Mouse (Mus musculus): Measurements from ENCODE around the gene Ccnf. TPM values are rescaled to one million over a fixed set of nuclear protein-coding genes. Genes with fewer than 3 reads are reported as not detected.

The Ccnf gene
- polyA plus RNA-seq, 1 experiment from 2014 or later, result 93.7 TPM

Small RNA genes lying within 50 kb of the gene (microRNA-seq; reads per million reads assigned to microRNA genes)
- 1.8 reads per million for gene Mir5134
- 2.1 reads per million for gene Mir6965

Other genes starting within 250 kb of the Ccnf start
- not detected in 2 replicates for gene Prss27, start 213.3 kb downstream of the Ccnf start, polyA plus RNA-seq (2016; fragmentation: Nextera tagmentation; extraction: Ambion mirVana)
- gene Kctd5, start 178.0 kb downstream of the Ccnf start, polyA plus RNA-seq (2016; fragmentation: Nextera tagmentation; extraction: Ambion mirVana), result 27.7 and 29.1 TPM in 2 replicates
- gene Pdpk1, start 100.6 kb downstream of the Ccnf start, polyA plus RNA-seq (2016; fragmentation: Nextera tagmentation; extraction: Ambion mirVana), result 31.4 and 34.9 TPM in 2 replicates
- 20.9 and 22.7 TPM in 2 replicates for gene Amdhd2, start 87.7 kb downstream of the Ccnf start, polyA plus RNA-seq (2016; fragmentation: Nextera tagmentation; extraction: Ambion mirVana)
- 371 and 388 TPM in 2 replicates for gene Atp6v0c, start 81.8 kb downstream of the Ccnf start, polyA plus RNA-seq (2016; fragmentation: Nextera tagmentation; extraction: Ambion mirVana)
- 11.1 and 11.9 TPM in 2 replicates for gene Tbc1d24, start 45.9 kb downstream of the Ccnf start, polyA plus RNA-seq (2016; fragmentation: Nextera tagmentation; extraction: Ambion mirVana)
- gene Ntn3, start 42.0 kb downstream of the Ccnf start, polyA plus RNA-seq (2016; fragmentation: Nextera tagmentation; extraction: Ambion mirVana), result 2.1 and 2.7 TPM in 2 replicates
- gene Tedc2, start 30.6 kb downstream of the Ccnf start, polyA plus RNA-seq (2016; fragmentation: Nextera tagmentation; extraction: Ambion mirVana), result 12.3 and 12.6 TPM in 2 replicates
- gene Abca17, start 99.6 kb upstream of the Ccnf start, polyA plus RNA-seq (2016; fragmentation: Nextera tagmentation; extraction: Ambion mirVana), result not detected in 2 replicates
- gene Abca3, start 100.5 kb upstream of the Ccnf start, polyA plus RNA-seq (2016; fragmentation: Nextera tagmentation; extraction: Ambion mirVana), result 21.1 and 22.6 TPM in 2 replicates
- 195 and 204 TPM in 2 replicates for gene Rnps1, start 163.1 kb upstream of the Ccnf start, polyA plus RNA-seq (2016; fragmentation: Nextera tagmentation; extraction: Ambion mirVana)
- gene Eci1, start 175.2 kb upstream of the Ccnf start, polyA plus RNA-seq (2016; fragmentation: Nextera tagmentation; extraction: Ambion mirVana), result 92.1 and 100 TPM in 2 replicates
- gene Dnase1l2, start 191.6 kb upstream of the Ccnf start, polyA plus RNA-seq (2016; fragmentation: Nextera tagmentation; extraction: Ambion mirVana), result 0.70 and 0.96 TPM in 2 replicates
- gene E4f1, start 218.8 kb upstream of the Ccnf start, polyA plus RNA-seq (2016; fragmentation: Nextera tagmentation; extraction: Ambion mirVana), result 19.2 and 20.7 TPM in 2 replicates
- gene Pgp, start 218.9 kb upstream of the Ccnf start, polyA plus RNA-seq (2016; fragmentation: Nextera tagmentation; extraction: Ambion mirVana), result 99.5 and 101 TPM in 2 replicates
- gene Bricd5, start 222.4 kb upstream of the Ccnf start, polyA plus RNA-seq (2016; fragmentation: Nextera tagmentation; extraction: Ambion mirVana), result 0.18 TPM in 1 of 2 replicates, not detected in the other
- gene Mlst8, start 227.6 kb upstream of the Ccnf start, polyA plus RNA-seq (2016; fragmentation: Nextera tagmentation; extraction: Ambion mirVana), result 17.2 and 19.4 TPM in 2 replicates
- 0.14 and 0.32 TPM in 2 replicates for gene Caskin1, start 237.1 kb upstream of the Ccnf start, polyA plus RNA-seq (2016; fragmentation: Nextera tagmentation; extraction: Ambion mirVana)